Mouse (Mus musculus) heart, postnatal 0 days (tissue): ENCODE data around the gene Mgll. TPM values are rescaled to one million over a fixed set of nuclear protein-coding genes. Genes with fewer than 3 reads are reported as not detected.

Experiments used
- ATAC-seq: fragments of 200-750 bp; cut with Nextera tagmentation; 2 replicates; pipeline ENCODE4 v1.8.0; 2017; ENCODE audit warnings: low read depth, moderate number of reproducible peaks, moderate library complexity; ENCODE audit not compliant: insufficient read depth
- DNase-seq: peaks from one replicate; pipeline ENCODE4 v3.0.0-alpha.2; 2016; ENCODE audit warnings: low spot score
- H3K27ac ChIP-seq: fragments of 300-500 bp; sonication (generic); 2 replicates; pipeline ENCODE4 v1.5.1; 2014; ENCODE audit warnings: low read depth, mild to moderate bottlenecking
- H3K27me3 ChIP-seq: fragments of 300-500 bp; sonication (generic); 2 replicates; pipeline ENCODE4 v1.6.1; 2014; ENCODE audit warnings: low read length, mixed read lengths; ENCODE audit not compliant: control insufficient read depth, insufficient read depth
- H3K36me3 ChIP-seq: fragments of 300-500 bp; sonication (generic); replicated peaks from 2 replicates; pipeline ENCODE4 v1.6.1; 2014; ENCODE audit warnings: low read length, mixed read lengths; ENCODE audit not compliant: control insufficient read depth, insufficient read depth
- H3K4me1 ChIP-seq: fragments of 300-500 bp; sonication (generic); 2 replicates; pipeline ENCODE4 v1.6.1; 2014; ENCODE audit warnings: antibody characterized with exemption; ENCODE audit not compliant: control insufficient read depth, insufficient read depth
- H3K4me2 ChIP-seq: fragments of 300-500 bp; sonication (generic); 2 replicates; pipeline ENCODE4 v1.6.1; 2014; ENCODE audit warnings: low read depth, mild to moderate bottlenecking, low read length, moderate library complexity
- H3K4me3 ChIP-seq: fragments of 300-500 bp; sonication (generic); 2 replicates; pipeline ENCODE4 v1.5.1; 2014; ENCODE audit warnings: low read depth, low read length
- H3K9ac ChIP-seq: fragments of 300-500 bp; sonication (generic); replicated peaks from 2 replicates; pipeline ENCODE4 v1.6.1; 2014; ENCODE audit warnings: low read depth, low read length, mixed read lengths
- H3K9me3 ChIP-seq: fragments of 300-500 bp; sonication (generic); replicated peaks from 2 replicates; pipeline ENCODE4 v1.6.1; 2016; ENCODE audit warnings: low read length; ENCODE audit not compliant: control insufficient read depth
- CTCF ChIP-seq: IDR thresholded peaks from 2 replicates; pipeline ENCODE4 v1.5.1; 2016; ENCODE audit warnings: antibody characterized with exemption, control low read depth, low read depth
- EP300 ChIP-seq: IDR thresholded peaks from 2 replicates; pipeline ENCODE4 v1.6.1; 2016; ENCODE audit warnings: antibody characterized with exemption, low read depth
- WGBS: fragments of 180-500 bp; shearing (Covaris S2); extraction: QIAGEN DNeasy Blood & Tissue Kit; methylation state at CpG from one replicate; pipeline ENCODE4 v1.1.7; 2014; 5-methylcytosine and 5-hydroxymethylcytosine counted together
- polyA plus RNA-seq: library from polyadenylated mRNA; unstranded; fragments of >200 nt; fragmentation: Nextera tagmentation; extraction: Ambion mirVana; gene quantifications from 2 replicates; pipeline ENCODE4 v1.2.1, GENCODE M21; 2015
- total RNA-seq: library from RNA; depleted of rRNA; stranded (reverse); fragments of >200 nt; gene quantifications from 2 replicates; pipeline ENCODE4 v1.2.3, GENCODE M21; 2014; ENCODE audit warnings: low replicate concordance

Mgll gene
- total and polyA plus RNA-seq, 2 experiments from 2014 or later, result 134 to 147 TPM

DNA sequence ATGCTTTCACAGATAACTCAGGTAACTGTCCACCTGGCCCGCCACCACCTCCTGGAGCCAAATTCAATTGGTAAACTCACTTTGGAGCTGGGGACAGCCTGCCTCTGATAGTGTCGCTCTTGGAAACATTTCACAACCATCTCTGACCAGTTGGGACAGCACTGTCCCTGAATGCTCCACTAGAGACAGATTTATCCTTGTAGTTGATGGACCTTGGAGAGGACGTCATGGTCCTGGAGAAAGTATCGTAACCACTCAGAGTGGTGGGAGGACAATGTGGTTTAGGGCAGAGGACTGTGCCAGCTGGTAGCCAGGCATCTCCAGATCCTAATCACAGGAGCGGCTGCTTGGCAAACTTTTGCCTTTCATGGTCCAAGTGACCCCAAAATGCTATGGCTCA is 3.3 kb downstream of the Mgll start:
- Histone ChIP-seq H3K4me1 (peaks cover 14% of the 10 kb centered on the region), H3K4me2 (no peak overlapping the region), H3K27me3 (no peaks in the 10 kb centered on the region), H3K9ac (no peak overlapping the region), H3K9me3 (no peaks in the 10 kb centered on the region), H3K4me3 (no peak overlapping the region), H3K27ac (no peak overlapping the region), H3K36me3 (0 out of 2 replicates have a peak, but pooled peaks cover 3% of the 10 kb centered on the region)
- DNase-seq (no peak), ATAC-seq (no peak)
- TF ChIP-seq CTCF (no peak), EP300 (no peak)
- WGBS, result 83% methylated on average over 5 of the region's 5 CpGs

GRCm38 (mm10) chr6:88728054-88728453 is 3.8 kb downstream of the Mgll start:
- no peaks in the 10 kb centered on the region for H3K27me3 ChIP-seq
- WGBS, result 82% methylated on average over 7 of the region's 7 CpGs

GRCm38 (mm10) chr6:88728515-88728914 is 4.3 kb downstream of the Mgll start:
- 85% methylated on average over 5 of the region's 5 CpGs for whole genome bisulfite sequencing
- H3K4me3 ChIP-seq, result no peak overlapping the region
- DNase-seq (no peak), ATAC-seq (no peak)
- H3K4me1 ChIP-seq, result peaks cover 24% of the 10 kb centered on the region
- TF ChIP-seq CTCF (no peak), EP300 (no peak)
- no peaks in the 10 kb centered on the region for H3K27me3 ChIP-seq
- H3K27ac ChIP-seq, result no peak overlapping the region
- H3K4me2 ChIP-seq, result no peak overlapping the region
- H3K9ac ChIP-seq, result no peak overlapping the region
- 0 out of 2 replicates have a peak, but pooled peaks cover 3% of the 10 kb centered on the region for H3K36me3 ChIP-seq
- H3K9me3 ChIP-seq, result no peaks in the 10 kb centered on the region

More at GRCm38 (mm10) chr6:88728054-88728453, 3.8 kb downstream of the Mgll start:
- Histone ChIP-seq H3K4me2 (no peak overlapping the region), H3K9me3 (no peaks in the 10 kb centered on the region), H3K4me3 (no peak overlapping the region), H3K9ac (no peak overlapping the region), H3K36me3 (0 out of 2 replicates have a peak, but pooled peaks cover 3% of the 10 kb centered on the region), H3K4me1 (peaks cover 19% of the 10 kb centered on the region), H3K27ac (no peak overlapping the region)
- no peak for TF ChIP-seq CTCF
- TF ChIP-seq EP300, result no peak
- ATAC-seq (no peak), DNase-seq (no peak)

DNA sequence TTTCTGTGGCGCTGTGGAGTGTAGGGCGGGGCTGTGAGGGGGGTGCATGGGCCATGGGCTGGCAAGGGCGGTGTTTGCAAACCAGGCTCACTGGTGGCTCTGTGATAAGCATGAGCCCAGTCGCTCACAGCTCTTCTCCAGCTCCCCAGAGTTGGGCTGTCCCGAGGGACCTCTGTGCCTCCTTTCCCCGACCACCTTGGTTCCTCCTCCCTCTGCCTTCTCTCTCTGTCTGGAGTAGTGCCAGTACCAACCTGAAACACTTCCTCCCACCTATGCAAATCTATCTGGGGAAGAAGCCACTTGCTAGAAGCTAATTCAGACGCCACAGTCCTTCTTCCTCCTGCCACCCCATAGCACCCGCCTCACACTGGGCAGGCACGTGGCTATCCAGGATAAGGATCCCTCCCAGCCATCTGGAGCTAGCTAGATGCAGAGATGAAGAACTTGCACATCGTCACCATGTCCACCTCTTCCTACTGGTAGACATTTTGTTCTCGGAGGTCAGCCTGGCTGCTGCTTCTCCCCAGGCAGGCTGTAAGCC is 7.1 kb downstream of the Mgll start:
- H3K9ac ChIP-seq, result no peak overlapping the region
- no peak overlapping the region for H3K4me3 ChIP-seq

GRCm38 (mm10) chr6:88731991-88732390 is 7.8 kb downstream of the Mgll start:
- ATAC-seq, result peak; percentile 66
- TF ChIP-seq EP300 (no peak), CTCF (no peak)

More for the DNA sequence above, 7.1 kb downstream of the Mgll start:
- Histone ChIP-seq H3K27ac (no peak overlapping the region), H3K36me3 (0 out of 2 replicates have a peak, but pooled peaks cover 3% of the 10 kb centered on the region), H3K4me2 (no peak overlapping the region), H3K4me1 (peaks cover 24% of the 10 kb centered on the region), H3K9me3 (no peaks in the 10 kb centered on the region), H3K27me3 (no peaks in the 10 kb centered on the region)
- WGBS, result 62% methylated on average over 11 of the region's 11 CpGs
- ATAC-seq (no peak), DNase-seq (no peak)
- TF ChIP-seq CTCF, result no peak
- TF ChIP-seq EP300, result no peak

More at GRCm38 (mm10) chr6:88731991-88732390, 7.8 kb downstream of the Mgll start:
- Histone ChIP-seq H3K36me3 (0 out of 2 replicates have a peak, but pooled peaks cover 3% of the 10 kb centered on the region), H3K4me1 (peaks cover 24% of the 10 kb centered on the region), H3K4me2 (no peak overlapping the region), H3K27me3 (no peaks in the 10 kb centered on the region), H3K27ac (peak overlapping the region; percentile 18; the same call in 1 of the 2 replicates), H3K9me3 (no peaks in the 10 kb centered on the region), H3K4me3 (no peak overlapping the region), H3K9ac (no peak overlapping the region)
- WGBS, result 73% methylated on average over 3 of the region's 3 CpGs
- DNase-seq, result no peak
